Mouse (Mus musculus): ENCODE results near the gene Olfr1344. TPM values are rescaled to one million over a fixed set of nuclear protein-coding genes. Genes with fewer than 3 reads are reported as not detected.

The Olfr1344 gene
- polyA plus RNA-seq, 1 experiment from 2014 or later: not detected

Other genes starting within 250 kb of the Olfr1344 start
- not detected in 2 replicates for gene Galp, start 241.6 kb upstream of the Olfr1344 start, polyA plus RNA-seq (2015; fragmentation: Nextera tagmentation; extraction: Ambion mirVana)
- not detected in 2 replicates for gene Zscan5b, start 216.4 kb upstream of the Olfr1344 start, polyA plus RNA-seq (2015; fragmentation: Nextera tagmentation; extraction: Ambion mirVana)
- not detected in 2 replicates for gene Epp13, start 186.0 kb upstream of the Olfr1344 start, polyA plus RNA-seq (2015; fragmentation: Nextera tagmentation; extraction: Ambion mirVana)
- gene Zfp667, start 152.1 kb upstream of the Olfr1344 start, polyA plus RNA-seq (2015; fragmentation: Nextera tagmentation; extraction: Ambion mirVana): 6.9 and 7.2 TPM in 2 replicates
- gene Zfp583, start 107.4 kb upstream of the Olfr1344 start, polyA plus RNA-seq (2015; fragmentation: Nextera tagmentation; extraction: Ambion mirVana): 6.6 and 6.9 TPM in 2 replicates
- gene Gm3854, start 94.9 kb upstream of the Olfr1344 start, polyA plus RNA-seq (2015; fragmentation: Nextera tagmentation; extraction: Ambion mirVana): 1.5 and 1.8 TPM in 2 replicates
- 3.1 TPM in 2 replicates for gene Zfp78, start 75.4 kb upstream of the Olfr1344 start, polyA plus RNA-seq (2015; fragmentation: Nextera tagmentation; extraction: Ambion mirVana)
- 9.5 and 10.5 TPM in 2 replicates for gene Zfp28, start 55.4 kb upstream of the Olfr1344 start, polyA plus RNA-seq (2015; fragmentation: Nextera tagmentation; extraction: Ambion mirVana)
- 0.25 TPM in 1 of 2 replicates, not detected in the other for gene Smim17, start 40.0 kb upstream of the Olfr1344 start, polyA plus RNA-seq (2015; fragmentation: Nextera tagmentation; extraction: Ambion mirVana)
- gene Gm20715, start 28.4 kb upstream of the Olfr1344 start, polyA plus RNA-seq (2015; fragmentation: Nextera tagmentation; extraction: Ambion mirVana): not detected in 2 replicates
- not detected in 2 replicates for gene Olfr1336, start 17.5 kb downstream of the Olfr1344 start, polyA plus RNA-seq (2015; fragmentation: Nextera tagmentation; extraction: Ambion mirVana)
- not detected in 2 replicates for gene Olfr1346, start 28.4 kb downstream of the Olfr1344 start, polyA plus RNA-seq (2015; fragmentation: Nextera tagmentation; extraction: Ambion mirVana)
- not detected in 2 replicates for gene Olfr5, start 48.3 kb downstream of the Olfr1344 start, polyA plus RNA-seq (2015; fragmentation: Nextera tagmentation; extraction: Ambion mirVana)
- not detected in 2 replicates for gene Olfr1347, start 61.1 kb downstream of the Olfr1344 start, polyA plus RNA-seq (2015; fragmentation: Nextera tagmentation; extraction: Ambion mirVana)
- not detected in 2 replicates for gene Olfr1348, start 70.1 kb downstream of the Olfr1344 start, polyA plus RNA-seq (2015; fragmentation: Nextera tagmentation; extraction: Ambion mirVana)
- gene Olfr1349, start 84.3 kb downstream of the Olfr1344 start, polyA plus RNA-seq (2015; fragmentation: Nextera tagmentation; extraction: Ambion mirVana): not detected in 2 replicates
- not detected in 2 replicates for gene Olfr1350, start 126.2 kb downstream of the Olfr1344 start, polyA plus RNA-seq (2015; fragmentation: Nextera tagmentation; extraction: Ambion mirVana)